Mouse (Mus musculus): ENCODE data around the gene Cdh23. TPM values are rescaled to one million over a fixed set of nuclear protein-coding genes. Genes with fewer than 3 reads are reported as not detected.

The Cdh23 gene
- total and polyA plus RNA-seq, 2 experiments from 2014 or later: 1.9 to 13.1 TPM

- no peak for TF ChIP-seq CTCF (IDR thresholded peaks at IDR 0.05; ENCODE audit: low read depth)
- WGBS: 61% methylated on average over 7 of the region's 7 CpGs
- Histone ChIP-seq H3K4me2 (ENCODE audit: low read depth) (no peak overlapping the region), H3K4me3 (ENCODE audit: low read depth, low read length) (no peak overlapping the region), H3K9ac (no peak overlapping the region), H3K36me3 (ENCODE audit: insufficient read depth) (no peaks in the 10 kb centered on the region), H3K9me3 (ENCODE audit: low read length) (no peaks in the 10 kb centered on the region), H3K27me3 (ENCODE audit: insufficient read depth, low read length) (no peaks in the 10 kb centered on the region), H3K4me1 (ENCODE audit: insufficient read depth) (no peaks in the 10 kb centered on the region), H3K27ac (ENCODE audit: low read depth, low read length) (no peak overlapping the region)
- ATAC-seq (no peak), DNase-seq (peak; percentile 21)
These were observed 301.4 kb downstream of the Cdh23 start for GRCm38 (mm10) chr10:60394936-60395335.

DNA sequence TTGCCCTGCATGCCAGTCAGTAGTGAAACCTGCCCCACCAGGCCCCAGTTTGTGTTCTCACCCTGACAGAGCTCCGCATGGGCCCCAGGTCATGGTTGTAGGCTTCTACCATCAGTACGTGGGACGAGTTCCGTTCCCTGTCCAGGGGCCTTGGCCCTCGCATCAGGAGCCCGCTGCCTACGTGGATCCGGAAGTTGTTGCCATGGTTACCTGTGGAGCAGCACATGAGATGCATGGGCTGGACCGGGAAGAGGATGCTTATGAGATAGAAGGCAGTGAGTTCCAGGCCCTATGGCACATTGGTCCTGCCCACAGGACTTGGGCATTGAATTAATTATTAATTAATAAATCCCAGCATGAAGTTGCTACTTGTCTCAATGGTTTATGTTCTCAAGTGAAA, 304.6 kb downstream of the Cdh23 start:
- no peak for DNase-seq
- Histone ChIP-seq H3K9me3 (ENCODE audit: low read length) (no peaks in the 10 kb centered on the region), H3K4me1 (ENCODE audit: insufficient read depth) (no peaks in the 10 kb centered on the region), H3K9ac (no peak overlapping the region), H3K27ac (ENCODE audit: low read depth, low read length) (no peak overlapping the region), H3K27me3 (ENCODE audit: insufficient read depth, low read length) (no peaks in the 10 kb centered on the region), H3K4me2 (ENCODE audit: low read depth) (no peak overlapping the region), H3K4me3 (ENCODE audit: low read depth, low read length) (no peak overlapping the region), H3K36me3 (ENCODE audit: insufficient read depth) (no peaks in the 10 kb centered on the region)
- TF ChIP-seq CTCF (IDR thresholded peaks at IDR 0.05; ENCODE audit: low read depth): no peak
- WGBS: 77% methylated on average over 9 of the region's 9 CpGs
- no peak; the same call in 1 of the 2 replicates for ATAC-seq

DNA sequence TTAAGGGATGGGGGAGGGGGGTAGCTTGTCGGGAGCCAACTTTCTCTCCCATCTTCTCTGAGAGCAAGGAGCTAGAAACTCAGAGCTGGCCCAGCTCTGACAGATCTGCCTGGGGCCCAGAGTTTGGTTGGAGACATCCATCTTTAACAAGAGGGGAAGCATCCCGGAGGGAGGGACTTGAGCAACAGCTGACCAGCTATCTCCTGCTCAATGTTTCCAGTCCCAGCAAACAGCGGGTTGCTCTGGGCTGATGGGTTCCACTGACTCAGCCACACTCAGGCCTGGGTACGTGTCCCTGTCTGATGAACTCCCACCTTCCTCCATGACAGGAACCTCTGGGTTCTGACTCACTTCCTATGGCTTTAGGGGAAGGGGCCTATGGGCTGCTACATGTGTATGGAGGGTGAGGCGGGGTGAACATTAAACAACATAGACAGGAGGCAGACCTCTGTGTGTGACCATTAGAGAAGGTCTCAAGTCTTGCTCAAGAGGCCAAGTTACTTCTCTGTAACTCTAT, 305.3 kb downstream of the Cdh23 start:
- no peaks in the 10 kb centered on the region for H3K4me1 ChIP-seq (ENCODE audit: insufficient read depth)

GRCm38 (mm10) chr10:60390177-60390903, 305.9 kb downstream of the Cdh23 start:
- no peak overlapping the region for H3K9ac ChIP-seq
- no peak overlapping the region for H3K4me3 ChIP-seq (ENCODE audit: low read depth, low read length)
- DNase-seq (no peak), ATAC-seq (no peak)
- no peaks in the 10 kb centered on the region for H3K9me3 ChIP-seq (ENCODE audit: low read length)
- H3K36me3 ChIP-seq (ENCODE audit: insufficient read depth): no peaks in the 10 kb centered on the region
- WGBS: 35% methylated on average over 6 of the region's 6 CpGs
- TF ChIP-seq CTCF (IDR thresholded peaks at IDR 0.05; ENCODE audit: low read depth): no peak
- no peak overlapping the region for H3K27ac ChIP-seq (ENCODE audit: low read depth, low read length)
- no peak overlapping the region for H3K4me2 ChIP-seq (ENCODE audit: low read depth)
- no peaks in the 10 kb centered on the region for H3K4me1 ChIP-seq (ENCODE audit: insufficient read depth)
- H3K27me3 ChIP-seq (ENCODE audit: insufficient read depth, low read length): no peaks in the 10 kb centered on the region

More for the DNA sequence above, 305.3 kb downstream of the Cdh23 start:
- Histone ChIP-seq H3K4me2 (ENCODE audit: low read depth) (no peak overlapping the region), H3K36me3 (ENCODE audit: insufficient read depth) (no peaks in the 10 kb centered on the region), H3K4me3 (ENCODE audit: low read depth, low read length) (no peak overlapping the region), H3K27me3 (ENCODE audit: insufficient read depth, low read length) (no peaks in the 10 kb centered on the region), H3K9me3 (ENCODE audit: low read length) (no peaks in the 10 kb centered on the region), H3K27ac (ENCODE audit: low read depth, low read length) (no peak overlapping the region), H3K9ac (no peak overlapping the region)
- no peak for TF ChIP-seq CTCF (IDR thresholded peaks at IDR 0.05; ENCODE audit: low read depth)
- DNase-seq (no peak), ATAC-seq (no peak)
- WGBS: 65% methylated on average over 5 of the region's 5 CpGs

- TF ChIP-seq CTCF (IDR thresholded peaks at IDR 0.05; ENCODE audit: low read depth): no peak
- no peak overlapping the region for H3K4me2 ChIP-seq (ENCODE audit: low read depth)
- DNase-seq (no peak), ATAC-seq (no peak)
- WGBS: 59% methylated on average over 9 of the region's 9 CpGs
- H3K4me1 ChIP-seq (ENCODE audit: insufficient read depth): no peaks in the 10 kb centered on the region
- H3K27ac ChIP-seq (ENCODE audit: low read depth, low read length): no peak overlapping the region
- H3K4me3 ChIP-seq (ENCODE audit: low read depth, low read length): no peak overlapping the region
- H3K36me3 ChIP-seq (ENCODE audit: insufficient read depth): no peaks in the 10 kb centered on the region
- H3K27me3 ChIP-seq (ENCODE audit: insufficient read depth, low read length): no peaks in the 10 kb centered on the region
- H3K9ac ChIP-seq: no peak overlapping the region
- no peaks in the 10 kb centered on the region for H3K9me3 ChIP-seq (ENCODE audit: low read length)
These were observed 306.8 kb downstream of the Cdh23 start for GRCm38 (mm10) chr10:60389447-60389865.

DNA sequence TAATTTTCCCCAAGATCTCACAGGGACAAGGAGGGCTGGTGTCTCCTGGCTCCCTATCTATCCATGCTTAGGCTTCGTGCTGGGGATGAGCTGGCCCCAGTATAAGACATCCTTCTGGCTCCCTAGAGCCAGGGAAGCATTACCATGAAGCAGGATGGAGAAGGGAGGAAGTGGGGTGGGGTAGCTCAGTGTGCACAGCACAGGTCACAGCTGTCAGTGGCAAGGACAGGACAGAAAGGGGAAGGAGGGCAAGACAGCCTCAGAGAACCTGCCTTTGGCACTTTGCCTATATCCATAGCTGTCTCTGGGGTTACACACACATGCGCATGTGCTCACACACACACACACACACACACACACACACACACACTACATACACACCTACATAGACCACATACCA, 308.0 kb downstream of the Cdh23 start:
- no peak for ATAC-seq
- WGBS: 83% methylated on average over 2 of the region's 2 CpGs
- no peak overlapping the region for H3K27ac ChIP-seq (ENCODE audit: low read depth, low read length)

GRCm38 (mm10) chr10:60381142-60381925, 315.0 kb downstream of the Cdh23 start:
- WGBS: 70% methylated on average over 10 of the region's 10 CpGs

More for the DNA sequence above, 308.0 kb downstream of the Cdh23 start:
- Histone ChIP-seq H3K4me2 (ENCODE audit: low read depth) (no peak overlapping the region), H3K27me3 (ENCODE audit: insufficient read depth, low read length) (no peaks in the 10 kb centered on the region), H3K36me3 (ENCODE audit: insufficient read depth) (no peaks in the 10 kb centered on the region), H3K4me1 (ENCODE audit: insufficient read depth) (no peaks in the 10 kb centered on the region), H3K4me3 (ENCODE audit: low read depth, low read length) (no peak overlapping the region), H3K9me3 (ENCODE audit: low read length) (no peaks in the 10 kb centered on the region), H3K9ac (no peak overlapping the region)
- TF ChIP-seq CTCF (IDR thresholded peaks at IDR 0.05; ENCODE audit: low read depth): no peak
- no peak for DNase-seq

More at GRCm38 (mm10) chr10:60381142-60381925, 315.0 kb downstream of the Cdh23 start:
- no peaks in the 10 kb centered on the region for H3K27me3 ChIP-seq (ENCODE audit: insufficient read depth, low read length)
- H3K36me3 ChIP-seq (ENCODE audit: insufficient read depth): no peaks in the 10 kb centered on the region
- H3K4me1 ChIP-seq (ENCODE audit: insufficient read depth): no peaks in the 10 kb centered on the region
- no peak overlapping the region for H3K4me3 ChIP-seq (ENCODE audit: low read depth, low read length)
- TF ChIP-seq CTCF (IDR thresholded peaks at IDR 0.05; ENCODE audit: low read depth): no peak
- no peak for DNase-seq
- no peak overlapping the region for H3K9ac ChIP-seq
- no peaks in the 10 kb centered on the region for H3K9me3 ChIP-seq (ENCODE audit: low read length)
- H3K27ac ChIP-seq (ENCODE audit: low read depth, low read length): no peak overlapping the region
- no peak overlapping the region for H3K4me2 ChIP-seq (ENCODE audit: low read depth)
- ATAC-seq: no peak

All from forebrain, postnatal 0 days (tissue).